8 mouse cellular contexts compared by ENCODE assay signal in the genomic region with DNA sequence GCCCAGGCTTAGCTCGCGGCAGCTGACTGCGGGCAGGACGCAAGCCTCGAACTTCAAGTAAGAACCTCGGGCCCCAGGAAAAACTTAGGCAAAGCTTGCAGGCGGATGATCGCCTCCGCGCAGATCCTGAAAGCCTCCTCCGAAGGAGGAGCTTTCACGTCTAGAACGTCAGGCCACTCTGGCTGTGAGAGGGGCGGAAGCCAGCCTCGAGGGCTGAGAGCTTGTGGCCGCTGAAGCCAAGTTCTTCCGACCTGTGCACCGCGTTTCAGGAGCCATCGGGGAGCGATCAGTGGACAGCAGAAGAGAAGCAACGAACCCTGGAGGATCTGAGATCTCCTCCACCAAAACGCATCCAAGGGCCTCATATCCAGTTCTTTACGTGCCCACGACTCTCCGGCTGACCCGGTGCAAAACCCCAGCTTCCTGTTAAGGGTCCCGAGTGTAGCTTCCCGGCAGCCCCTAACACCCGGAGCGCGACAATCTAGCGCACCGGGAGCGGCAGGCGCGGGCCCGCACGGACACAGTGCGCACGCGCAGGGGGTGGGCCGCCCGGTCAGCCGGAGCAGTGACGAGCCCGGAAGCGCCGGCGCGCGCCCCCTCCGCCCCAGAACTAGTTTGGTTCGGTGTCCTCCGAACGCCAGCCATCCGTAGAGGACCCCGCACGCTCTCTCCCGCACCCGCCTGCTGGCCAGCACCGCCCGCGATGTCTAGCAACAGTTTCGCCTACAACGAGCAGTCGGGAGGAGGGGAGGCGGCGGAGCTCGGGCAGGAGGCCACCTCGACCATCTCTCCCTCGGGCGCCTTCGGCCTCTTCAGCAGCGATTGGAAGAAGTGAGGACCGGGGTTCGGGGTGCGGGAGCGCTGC. TPM values are rescaled to one million over a fixed set of nuclear protein-coding genes. Genes with fewer than 3 reads are reported as not detected.
DNase-seq lines count a peak whose midpoint lies in the region; ATAC-seq and TF ChIP-seq lines count a peak whose summit lies in the region.

A gene (plus strand): TSS at position 560 of the 865 bp plus-strand sequence.

- peaks cover 12% of the 10 kb centered on the region for H3K4me1 ChIP-seq in bone marrow macrophage, adult 2 months (ENCODE audit: control insufficient read depth, insufficient read depth, low read length)
- no peaks in the 10 kb centered on the region for H3K4me1 ChIP-seq in embryonic fibroblast, embryonic 13.5 days (ENCODE audit: control insufficient read depth, insufficient read depth, low read length)
- peaks cover 10% of the 10 kb centered on the region; the same call in 1 of the 2 replicates for H3K4me1 ChIP-seq in kidney, embryonic 14.5 days (ENCODE audit: control insufficient read depth, insufficient read depth, low read length)
- peaks cover 11% of the 10 kb centered on the region for H3K4me1 ChIP-seq in liver, adult 2 months (ENCODE audit: control insufficient read depth, insufficient read depth, low read length)

- H3ac ChIP-seq in myocyte (ENCODE audit: control insufficient read depth, insufficient read length) = peak within 1 kb of the TSS; percentile 91

- ATAC-seq in kidney, embryonic 14.5 days (ENCODE audit: low FRiP score, low TSS enrichment) = peak; percentile 96

- no peak for TF ChIP-seq CTCF in bone marrow macrophage, adult 2 months (IDR thresholded peaks at IDR 0.05; ENCODE audit: low read depth, low read length)
- no peak for TF ChIP-seq CTCF in embryonic fibroblast, embryonic 13.5 days (IDR thresholded peaks at IDR 0.05; ENCODE audit: borderline replicate concordance, insufficient read depth, low read length)
- no peak for TF ChIP-seq CTCF in liver, adult 2 months (IDR thresholded peaks at IDR 0.05; ENCODE audit: low read depth, low read length)

- DNase-seq in B cell, adult 2 months = peak; percentile 88 to 90
- peak; percentile 87 to 89 for DNase-seq in heart, adult 9 months (ENCODE audit: low spot score in 2 of 2)
- peak; percentile 77 for DNase-seq in liver, adult 2 months (ENCODE audit: extremely low read depth, low read depth, low spot score)
- peak; percentile 88 for DNase-seq in splenic B cell, adult 2 months (ENCODE audit: low read depth, low spot score)

- peaks cover 2% of the 10 kb centered on the region for H3K9me3 ChIP-seq in kidney, embryonic 14.5 days (ENCODE audit: control insufficient read depth, low read length)

- TF ChIP-seq POLR2A in bone marrow macrophage, adult 2 months (IDR thresholded peaks at IDR 0.05; ENCODE audit: borderline replicate concordance, low read depth, low read length) = no peak
- peak; percentile 90 for TF ChIP-seq POLR2A in embryonic fibroblast, embryonic 13.5 days (IDR thresholded peaks at IDR 0.05; ENCODE audit: low read depth, low read length)
- peak; percentile 80 for TF ChIP-seq POLR2A in liver, adult 2 months (IDR thresholded peaks at IDR 0.05; ENCODE audit: extremely low read depth, insufficient read depth, low read length)
- TF ChIP-seq POLR2A in myocyte (IDR thresholded peaks at IDR 0.05; ENCODE audit: insufficient read length, low read depth) = peak; percentile 84

- peak within 1 kb of the TSS; percentile 78 for H3K27ac ChIP-seq in bone marrow macrophage, adult 2 months (ENCODE audit: insufficient read depth, low read depth, low read length)
- H3K27ac ChIP-seq in embryonic fibroblast, embryonic 13.5 days (ENCODE audit: insufficient read depth, low read length) = peak within 1 kb of the TSS; percentile 76
- H3K27ac ChIP-seq in kidney, embryonic 14.5 days (ENCODE audit: low read depth, low read length) = peak within 1 kb of the TSS; percentile 93
- H3K27ac ChIP-seq in liver, adult 2 months (replicated peaks; ENCODE audit: insufficient read depth, low read depth, low read length) = peak within 1 kb of the TSS; percentile 89

- peak within 1 kb of the TSS; percentile 95 for H3K9ac ChIP-seq in kidney, embryonic 14.5 days (ENCODE audit: low read depth, low read length)
- peak within 1 kb of the TSS; percentile 98 for H3K9ac ChIP-seq in liver, adult 2 months (ENCODE audit: low read depth, low read length)

- H3K4me2 ChIP-seq in kidney, embryonic 14.5 days (replicated peaks; ENCODE audit: low read depth, low read length) = peak within 1 kb of the TSS; percentile 86
- peak within 1 kb of the TSS; percentile 81 for H3K4me2 ChIP-seq in myocyte (ENCODE audit: low read depth)

- peak within 1 kb of the TSS; percentile 89 for H3K4me3 ChIP-seq in bone marrow macrophage, adult 2 months (ENCODE audit: insufficient read depth, low read length)
- H3K4me3 ChIP-seq in embryonic fibroblast, embryonic 13.5 days (ENCODE audit: insufficient read depth, low read length) = peak within 1 kb of the TSS; percentile 90
- H3K4me3 ChIP-seq in kidney, embryonic 14.5 days (ENCODE audit: low read length) = peak within 1 kb of the TSS; percentile 92
- peak within 1 kb of the TSS; percentile 99 for H3K4me3 ChIP-seq in liver, adult 2 months (ENCODE audit: insufficient read depth, low read depth, low read length)
- peak within 1 kb of the TSS; percentile 45 for H3K4me3 ChIP-seq in myocyte

- no peaks in the 10 kb centered on the region for H3K36me3 ChIP-seq in kidney, embryonic 14.5 days (ENCODE audit: control insufficient read depth, insufficient read depth, low read length)
- H3K36me3 ChIP-seq in liver, adult 2 months (ENCODE audit: control insufficient read depth, insufficient read depth, low read length) = no peaks in the 10 kb centered on the region
- H3K36me3 ChIP-seq in myocyte (ENCODE audit: control insufficient read depth, insufficient read depth) = no peaks in the 10 kb centered on the region
- H3K36me3 ChIP-seq in splenic B cell, adult 2 months (ENCODE audit: control insufficient read depth, insufficient read depth, low read length, poor library complexity, severe bottlenecking) = no peaks in the 10 kb centered on the region

- H3K27me3 ChIP-seq in kidney, embryonic 14.5 days (ENCODE audit: control insufficient read depth, insufficient read depth, low read length) = no peaks in the 10 kb centered on the region
- no peaks in the 10 kb centered on the region for H3K27me3 ChIP-seq in liver, adult 2 months (ENCODE audit: control insufficient read depth, insufficient read depth, low read length)
- no peaks in the 10 kb centered on the region for H3K27me3 ChIP-seq in myocyte (ENCODE audit: control insufficient read depth, insufficient read depth, insufficient read length)
- no peaks in the 10 kb centered on the region for H3K27me3 ChIP-seq in splenic B cell, adult 2 months (ENCODE audit: control insufficient read depth, insufficient read depth, low read length, poor library complexity, severe bottlenecking)

- WGBS in kidney, embryonic 14.5 days = under 1% methylated on average over 76 of the region's 79 CpGs
- WGBS in liver, adult 2 months = under 1% methylated on average over 79 of the region's 79 CpGs

- H3K79me2 ChIP-seq in liver, adult 2 months (ENCODE audit: control insufficient read depth, insufficient read depth, low read length) = peaks cover 14% of the 10 kb centered on the region
- peaks cover 13% of the 10 kb centered on the region for H3K79me2 ChIP-seq in myocyte (ENCODE audit: control insufficient read depth, insufficient read depth)

TF ChIP-seq in myocyte, 11 proteins besides CTCF, POLR2A, EP300 and RAD21:
- TF ChIP-seq MAX (IDR thresholded peaks at IDR 0.05; ENCODE audit: low read depth) (no peak), MYOG (IDR thresholded peaks at IDR 0.05; ENCODE audit: control insufficient read depth in 1 of 3, insufficient read depth in 1 of 3, insufficient read length in 2 of 3, low read depth in 2 of 3) (no peak), TCF12 (IDR thresholded peaks at IDR 0.05; ENCODE audit: insufficient read depth, poor library complexity, severe bottlenecking) (no peak), REST (IDR thresholded peaks at IDR 0.05; ENCODE audit: insufficient read depth, insufficient read length) (no peak), MYOD1 (IDR thresholded peaks at IDR 0.05; ENCODE audit: control insufficient read depth in 1 of 3, insufficient read length in 2 of 3, low read depth in 2 of 3) (peak in 1 of 3 experiments; percentile 1), USF1 (IDR thresholded peaks at IDR 0.05; ENCODE audit: low read depth) (no peak), E2F4 (IDR thresholded peaks at IDR 0.05; ENCODE audit: insufficient read depth) (no peak), POLR2AphosphoS2 (IDR thresholded peaks at IDR 0.05; ENCODE audit: insufficient read length, low read depth) (peak; percentile 72), SRF (IDR thresholded peaks at IDR 0.05; ENCODE audit: control insufficient read depth, insufficient read length, low read depth) (peak; percentile 11), CEBPB (IDR thresholded peaks at IDR 0.05; ENCODE audit: insufficient read depth, poor library complexity, severe bottlenecking) (no peak), TCF3 (IDR thresholded peaks at IDR 0.05; ENCODE audit: insufficient read length, low read depth) (no peak)

RNA-seq across cellular contexts. Expression of the gene that starts here (rescaled TPM):
- 73.7 and 77.7 TPM in 2 replicates for polyA plus RNA-seq in bone marrow macrophage, adult 2 months (2012; ENCODE audit: insufficient read depth, insufficient read length, missing spikeins)
- polyA plus RNA-seq in embryonic fibroblast, embryonic 13.5 days (2011; ENCODE audit: insufficient read length, low read depth, missing spikeins) = 72.7 and 73.0 TPM in 2 replicates
- polyA plus RNA-seq in kidney, embryonic 14.5 days (2014; fragmentation: Nextera tagmentation; extraction: Ambion mirVana) = 28.6 and 51.4 TPM in 2 replicates
- 27.9 and 28.3 TPM in 2 replicates for total RNA-seq in liver, adult 2 months (2014; rRNA removed)
- 17.8 and 21.1 TPM in 2 replicates for polyA plus RNA-seq in liver, adult 2 months (2012; rRNA removed)
- 29.3 TPM for polyA plus RNA-seq in myocyte (2012; fragmentation: generic; extraction: Trizol)

Comparison
In these comparisons a context has a peak if more than half of its experiments do, and no peak if none do; other contexts are left out.
1. Peak in every context shown above with its lines: DNase-seq, ATAC-seq, H3K4me3 ChIP-seq and H3K27ac ChIP-seq.
2. H3K4me3 ChIP-seq: peak in every context shown above with its lines; median percentile 99 in liver, adult 2 months; 92 in kidney, embryonic 14.5 days; 90 in embryonic fibroblast, embryonic 13.5 days; 89 in bone marrow macrophage, adult 2 months; 45 in myocyte.